Mouse (Mus musculus) large intestine, adult 2 months (tissue): ENCODE measurements around the gene Atox1. TPM values are rescaled to one million over a fixed set of nuclear protein-coding genes. Genes with fewer than 3 reads are reported as not detected.

Experiments
- DNase-seq: peaks from one replicate; pipeline ENCODE4 v3.0.0-alpha.2; 2012; ENCODE audit warnings: low read depth, low spot score
- WGBS: fragments of 180-500 bp; shearing (Covaris S2); methylation state at CpG from one replicate; pipeline ENCODE4 v1.1.7; 2018; 5-methylcytosine and 5-hydroxymethylcytosine counted together
- polyA plus RNA-seq: library from polyadenylated mRNA; depleted of rRNA; stranded (reverse); fragments of >200 nt; gene quantifications from 2 replicates; pipeline ENCODE4 v1.2.3, GENCODE M21; 2012

The Atox1 gene
- polyA plus RNA-seq, 1 experiment, result 388 TPM

GRCm38 (mm10) chr11:55458501-55458900, 2.5 kb downstream of the Atox1 start:
- no peak for DNase-seq
- 66% methylated on average over 4 of the region's 4 CpGs for WGBS

DNA sequence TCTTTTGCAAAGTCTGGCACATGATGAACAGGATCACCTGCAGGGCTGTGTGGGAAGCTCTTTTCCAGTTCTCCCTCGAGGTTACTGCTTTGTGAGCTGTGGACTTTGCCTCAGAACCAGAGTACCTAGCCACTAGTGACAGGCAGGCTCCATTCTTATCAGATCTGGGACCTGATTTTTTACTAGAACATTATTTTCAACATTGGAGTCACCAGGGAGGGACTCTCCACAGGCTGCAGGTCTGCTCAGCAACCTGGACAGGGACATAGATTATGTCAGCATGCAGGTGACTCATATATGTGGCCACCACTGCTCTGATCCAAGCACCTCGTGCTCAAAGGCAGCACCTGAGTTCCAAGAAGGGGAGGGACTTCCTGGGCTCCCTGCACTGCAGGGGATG, 5.9 kb downstream of the Atox1 start:
- 27% methylated on average over 2 of the region's 2 CpGs for whole genome bisulfite sequencing
- DNase-seq, result no peak

DNA sequence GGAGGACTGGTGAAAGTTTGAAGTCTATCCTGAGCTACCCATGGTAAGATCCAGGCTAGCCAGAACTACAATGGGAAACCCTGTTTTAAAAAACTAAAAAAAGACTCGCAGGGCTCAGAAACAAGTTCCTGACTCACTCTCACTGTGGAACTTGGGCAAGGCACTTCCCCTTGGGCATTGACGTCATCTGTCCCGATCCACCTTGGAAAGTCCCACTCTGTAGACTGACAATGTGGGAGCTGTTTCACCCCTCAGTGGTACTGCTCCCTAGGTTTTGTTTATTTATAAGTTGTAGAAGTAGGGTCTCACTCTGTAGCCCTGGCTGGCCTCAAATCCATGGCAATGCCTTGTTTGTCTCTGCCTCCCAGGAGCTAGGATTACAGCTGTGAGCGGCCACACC, 7.4 kb downstream of the Atox1 start:
- WGBS, result 76% methylated on average over 4 of the region's 4 CpGs
- DNase-seq, result no peak

GRCm38 (mm10) chr11:55450311-55450710, 10.7 kb downstream of the Atox1 start:
- WGBS, result 55% methylated on average over 4 of the region's 4 CpGs
- DNase-seq, result no peak

- 73% methylated on average over 7 of the region's 7 CpGs for WGBS
- DNase-seq, result no peak
These were observed 11.5 kb downstream of the Atox1 start for GRCm38 (mm10) chr11:55449531-55449930.

GRCm38 (mm10) chr11:55446579-55446978, 14.5 kb downstream of the Atox1 start:
- WGBS, result 18% methylated on average over 4 of the region's 4 CpGs
- DNase-seq, result no peak

DNA sequence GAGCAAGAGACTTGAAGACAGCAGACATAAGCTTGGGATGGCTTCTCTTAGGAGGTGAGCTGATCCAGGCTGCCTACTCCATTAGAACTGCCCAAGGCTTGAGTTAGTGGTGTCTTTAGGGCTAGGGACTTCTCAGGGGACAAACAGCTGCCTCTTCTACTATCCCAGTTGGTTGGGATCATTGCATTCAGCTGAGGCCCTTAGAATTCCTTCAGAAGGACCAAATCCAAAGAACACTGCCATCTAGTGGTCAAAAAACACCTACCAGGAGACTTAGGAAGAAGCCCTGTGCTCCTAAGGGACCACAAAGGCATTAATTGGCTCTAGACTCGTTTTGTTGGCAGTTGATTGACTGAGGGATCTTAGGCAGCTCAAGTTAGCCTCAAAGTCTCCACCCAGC, 16.3 kb downstream of the Atox1 start:
- no peak for DNase-seq
- WGBS, result 0% methylated on average over 1 of the region's 1 CpGs

GRCm38 (mm10) chr11:55439718-55440117, 21.3 kb downstream of the Atox1 start:
- no peak for DNase-seq
- WGBS, result 65% methylated on average over 5 of the region's 5 CpGs

DNA sequence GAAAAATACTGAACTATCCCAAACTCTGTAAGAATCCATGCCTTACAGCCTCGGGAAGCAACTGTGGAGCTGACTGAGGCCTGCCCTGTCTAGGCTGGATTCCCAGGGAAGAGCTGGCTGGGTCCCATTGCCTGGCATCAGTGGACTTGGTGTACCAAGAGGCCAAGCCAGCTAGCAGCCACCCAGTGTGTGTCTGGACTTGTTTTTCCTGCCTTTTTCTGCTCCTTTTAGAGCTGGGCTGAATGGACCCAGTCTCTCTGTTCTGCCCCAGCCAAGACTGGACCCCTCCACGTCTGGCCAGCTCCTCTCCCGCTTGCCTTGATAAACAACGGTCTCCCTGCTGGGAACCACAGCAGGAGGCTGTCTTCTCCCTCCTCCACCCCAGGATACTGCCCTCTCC, 23.0 kb downstream of the Atox1 start:
- WGBS, result 57% methylated on average over 4 of the region's 4 CpGs
- no peak for DNase-seq

- DNase-seq, result no peak
- WGBS, result 88% methylated on average over 6 of the region's 6 CpGs
These were observed 24.9 kb downstream of the Atox1 start for GRCm38 (mm10) chr11:55436089-55436488.

GRCm38 (mm10) chr11:55432981-55433380, 28.1 kb downstream of the Atox1 start:
- no peak for DNase-seq
- WGBS, result 53% methylated on average over 3 of the region's 3 CpGs

GRCm38 (mm10) chr11:55429973-55430372, 31.1 kb downstream of the Atox1 start:
- WGBS, result 89% methylated on average over 2 of the region's 2 CpGs

DNA sequence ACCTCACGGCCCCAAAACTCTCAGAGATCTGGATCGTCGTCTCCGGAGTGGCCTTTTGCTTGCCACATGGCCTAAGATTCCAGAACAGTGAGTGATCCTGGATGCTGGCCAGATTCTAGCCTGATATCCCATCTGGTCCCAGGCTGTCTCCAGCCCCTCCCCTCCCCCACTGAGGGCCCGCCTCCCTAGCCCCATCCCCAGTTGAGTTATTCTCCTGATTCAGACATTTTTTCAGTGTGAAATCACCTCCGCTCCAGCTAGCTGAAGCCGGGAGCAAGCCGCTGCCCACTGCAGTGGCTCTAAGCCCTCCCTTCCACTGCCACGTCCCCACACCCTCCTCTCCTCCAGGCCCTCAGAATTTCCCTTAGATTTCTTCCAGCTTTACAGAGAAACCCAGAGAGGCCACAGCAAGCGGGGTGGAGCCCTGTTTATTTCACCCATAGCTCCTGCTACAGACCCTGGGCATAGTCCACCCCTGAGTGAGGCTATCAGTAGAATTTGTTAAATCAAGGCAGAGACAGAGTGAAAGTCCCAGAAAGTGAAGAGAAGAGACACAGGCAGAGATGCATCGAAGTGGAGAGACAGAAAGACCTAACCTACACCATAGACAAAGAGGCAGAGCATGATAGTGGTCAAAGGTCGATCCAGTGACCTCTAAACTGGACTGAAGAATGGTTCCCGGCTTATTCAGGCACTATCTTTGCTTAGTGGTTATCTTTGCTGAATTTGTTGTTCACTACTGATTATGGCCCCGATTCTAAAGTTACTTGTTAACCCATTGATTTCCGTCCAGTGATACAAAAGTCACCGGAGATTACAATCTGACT, 32.6 kb downstream of the Atox1 start:
- 25% methylated on average over 16 of the region's 16 CpGs for WGBS
- no peak for DNase-seq

More at GRCm38 (mm10) chr11:55429973-55430372, 31.1 kb downstream of the Atox1 start:
- no peak for DNase-seq

DNA sequence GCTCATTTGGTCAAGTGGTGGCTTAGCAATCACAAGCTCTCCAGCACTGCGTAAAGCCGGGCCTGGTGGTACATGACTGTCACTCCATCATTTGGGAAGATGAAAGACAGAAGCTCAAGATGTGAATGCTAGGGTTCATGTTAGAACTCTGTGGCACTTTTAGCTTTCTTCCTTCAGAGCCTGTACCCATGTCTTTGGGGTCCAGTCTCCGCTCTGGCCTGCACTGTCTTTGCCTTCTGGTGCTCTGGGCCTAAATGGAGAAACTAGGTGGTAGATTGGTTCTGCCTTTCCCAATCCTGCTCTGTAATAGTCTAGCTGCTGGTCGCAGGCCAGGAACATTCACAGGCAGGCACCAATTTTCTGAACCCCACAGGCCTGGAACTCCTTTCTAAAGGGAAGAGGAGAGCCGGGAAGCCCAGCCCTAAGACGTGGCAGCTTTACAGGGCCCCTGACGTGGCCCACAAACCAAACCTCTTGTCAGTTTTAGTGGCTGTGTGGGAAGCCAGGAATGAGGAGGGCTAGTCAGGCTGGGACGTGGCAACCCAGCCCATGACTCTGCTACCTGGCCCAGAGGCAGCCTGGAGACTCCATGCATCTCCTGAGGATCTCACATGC, 36.2 kb downstream of the Atox1 start:
- 84% methylated on average over 8 of the region's 8 CpGs for WGBS

GRCm38 (mm10) chr11:55423756-55424155, 37.3 kb downstream of the Atox1 start:
- DNase-seq, result no peak
- WGBS, result 48% methylated on average over 4 of the region's 4 CpGs

More for the DNA sequence above, 36.2 kb downstream of the Atox1 start:
- DNase-seq, result no peak

GRCm38 (mm10) chr11:55422978-55423377, 38.1 kb downstream of the Atox1 start, which contains the start of gene Sparc:
Sparc (minus strand) TSS chr11:55423183.
- 100% methylated on average over 1 of the region's 1 CpGs for whole genome bisulfite sequencing
- no peak for DNase-seq

GRCm38 (mm10) chr11:55419678-55420307, 41.2 kb downstream of the Atox1 start:
- WGBS, result 55% methylated on average over 9 of the region's 9 CpGs

DNA sequence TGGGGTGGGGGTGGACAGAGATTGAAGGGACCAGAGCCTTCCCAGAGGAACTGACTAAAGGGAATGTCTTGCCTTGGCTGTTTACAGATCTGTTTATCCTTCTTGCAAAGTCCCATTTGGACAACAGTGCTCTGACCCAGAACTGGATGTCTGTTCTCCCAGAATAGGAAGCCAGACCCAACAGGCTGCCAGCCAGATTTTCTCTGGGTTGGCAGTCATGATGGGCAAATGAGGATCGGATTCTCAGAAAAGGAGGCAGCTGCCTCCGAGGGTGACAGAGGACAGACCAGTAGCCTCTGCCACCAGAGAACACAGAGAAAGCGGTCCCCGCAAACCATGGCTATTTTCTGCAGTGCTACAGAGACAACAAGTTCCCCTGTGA, 41.8 kb downstream of the Atox1 start:
- 59% methylated on average over 4 of the region's 4 CpGs for WGBS
- DNase-seq, result no peak

More at GRCm38 (mm10) chr11:55419678-55420307, 41.2 kb downstream of the Atox1 start:
- DNase-seq, result no peak

DNA sequence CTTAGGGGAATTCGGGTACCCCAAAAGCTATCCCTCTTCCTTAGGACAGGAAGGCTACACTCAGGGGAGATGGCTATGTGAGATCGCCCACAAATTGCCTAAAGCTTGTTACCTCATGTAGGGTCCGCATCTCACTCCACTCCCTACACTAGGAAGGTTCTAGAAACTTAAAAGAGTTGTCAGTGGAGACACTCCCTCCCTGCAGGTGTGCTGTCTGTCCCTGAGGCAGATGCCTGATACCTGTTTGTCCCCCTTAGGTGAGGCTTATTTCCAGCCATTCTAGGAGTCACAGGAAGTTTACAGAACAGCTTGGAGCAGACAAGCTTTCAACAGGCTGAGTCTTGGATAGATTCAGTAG, 42.4 kb downstream of the Atox1 start:
- 32% methylated on average over 3 of the region's 3 CpGs for WGBS
- no peak for DNase-seq

- WGBS, result 13% methylated on average over 24 of the region's 24 CpGs
These were observed 42.9 kb downstream of the Atox1 start for GRCm38 (mm10) chr11:55417898-55418703.

More at GRCm38 (mm10) chr11:55417898-55418703, 42.9 kb downstream of the Atox1 start:
- no peak for DNase-seq
